Mouse (Mus musculus) heart, postnatal 36 days (tissue): ENCODE measurements around the gene Sptbn4. TPM values are rescaled to one million over a fixed set of nuclear protein-coding genes. Genes with fewer than 3 reads are reported as not detected.

Source experiments
- DNase-seq, 2 experiments: peaks; one replicate each; pipeline ENCODE4 v3.0.0; 2021 to 2022
- intact Hi-C: fragments of 180-260 bp; cut with DNase I; formaldehyde crosslinking; loops from one replicate; pipeline ENCODE4 v1.15.1; 2025
- total RNA-seq, 2 experiments: library from RNA; stranded (reverse); gene quantifications; 2 replicates each; pipeline ENCODE4 v1.2.3; 2021

Sptbn4 gene
- total RNA-seq, 2 experiments from 2014 or later = 0.22 to 0.41 TPM

DNA sequence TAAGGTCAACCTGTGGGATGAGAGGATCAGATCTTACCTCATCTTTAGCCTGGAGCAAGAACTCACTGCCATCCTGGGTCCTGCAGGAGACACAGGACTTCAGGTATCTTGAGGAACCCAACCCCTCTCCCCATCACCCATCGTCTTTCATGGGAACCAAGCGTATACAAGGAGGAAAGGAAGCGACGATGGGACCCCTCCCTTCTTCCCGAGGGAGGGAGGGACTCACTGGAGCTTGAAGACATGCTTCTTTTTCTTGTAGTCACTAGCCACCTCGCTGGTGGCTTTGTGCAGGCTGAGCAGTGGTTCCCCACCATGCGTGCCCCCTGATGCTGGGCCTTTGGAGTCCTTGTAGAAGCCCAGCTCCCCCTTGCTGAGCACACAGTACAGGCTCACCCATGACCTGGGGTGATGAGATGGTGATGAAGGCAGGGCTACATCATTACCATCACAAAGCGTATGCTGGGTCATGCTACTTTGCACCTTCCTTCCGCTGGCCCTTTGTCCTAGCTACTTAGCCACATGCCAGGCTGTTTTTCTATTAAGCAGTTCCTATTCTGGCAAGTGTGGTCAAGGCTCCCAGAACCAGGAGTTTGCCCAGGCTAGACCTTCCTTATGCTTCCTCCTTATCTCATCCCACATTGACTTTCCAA lies 87.7 kb downstream of the Sptbn4 start:
- DNase-seq = no peak
- intact Hi-C loops = loop anchor here (5.0 kb wide), 2 partner anchors 112 to 312 kb away; partner anchors contain the start of genes Map3k10 and Sertad3

DNA sequence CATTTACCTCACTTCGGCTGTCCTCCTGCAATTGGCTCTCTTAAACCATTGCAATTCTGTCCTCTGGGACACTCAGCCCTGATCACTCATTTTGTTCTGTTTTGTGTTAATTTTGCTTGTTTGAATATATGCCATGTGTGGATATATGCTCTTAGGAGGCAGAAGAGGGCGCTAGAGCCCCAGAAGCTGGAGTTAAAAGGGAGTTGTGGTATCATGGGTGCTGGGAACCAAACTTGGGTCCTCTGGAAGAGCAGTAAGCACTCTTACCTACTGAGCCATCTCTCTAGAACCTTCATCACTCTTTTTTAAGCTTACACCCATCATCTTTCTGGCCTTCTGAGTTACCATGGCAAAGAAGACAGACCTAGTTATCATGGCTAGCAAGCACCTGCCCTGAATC lies 88.3 kb downstream of the Sptbn4 start:
- DNase-seq = no peak
- intact Hi-C loops = loop anchor here (5.0 kb wide), 2 partner anchors 113 to 313 kb away; partner anchors contain the start of genes Map3k10 and Sertad3

GRCm38 (mm10) chr7:27357595-27357978 lies 89.9 kb downstream of the Sptbn4 start:
- intact Hi-C loops = loop anchor here (5.0 kb wide), 2 partner anchors 115 to 315 kb away; partner anchors contain the start of genes Map3k10 and Sertad3
- DNase-seq = no peak

DNA sequence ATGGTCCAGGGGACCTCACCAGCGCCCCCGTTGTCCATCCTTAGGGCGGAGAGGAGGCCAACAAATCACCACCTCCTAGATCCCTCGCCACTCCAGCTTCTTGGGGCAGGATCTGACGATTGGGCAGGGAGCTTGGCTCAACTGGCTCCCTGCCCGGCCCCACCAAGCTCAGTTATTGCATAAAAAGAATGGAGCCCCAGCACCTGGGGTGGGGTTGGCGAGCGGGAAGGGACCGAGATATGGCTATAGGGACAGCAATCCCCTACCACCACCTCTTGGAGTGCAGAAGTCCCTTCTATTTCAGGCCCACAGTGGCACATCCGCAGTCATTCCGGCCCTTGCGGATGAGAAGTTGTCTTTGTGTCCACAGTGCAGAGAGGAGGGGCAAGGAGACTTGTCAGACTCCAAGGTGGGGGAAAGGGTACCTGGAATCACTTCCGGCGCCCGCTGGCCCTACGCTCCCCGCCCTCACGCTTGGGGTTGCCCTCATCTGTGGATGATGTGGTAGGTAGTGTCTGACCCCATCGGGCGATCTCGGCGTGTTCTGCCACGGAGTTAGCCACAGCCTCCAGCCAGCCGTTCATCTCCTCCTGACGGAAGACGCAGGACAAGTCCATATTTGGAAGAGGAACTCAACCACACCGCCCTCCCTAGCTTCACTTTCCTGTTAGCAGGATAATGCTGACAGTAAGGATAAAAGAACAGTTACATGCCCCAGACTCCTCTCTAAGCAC lies 90.5 kb downstream of the Sptbn4 start, which contains the start of gene Gm20479:
TSS of gene Gm20479 (minus strand) at position 559 of the 734 bp plus-strand sequence.
- DNase-seq = peak in 1 of 2 experiments; percentile 42
- intact Hi-C loops = loop anchor here (5.0 kb wide), 2 partner anchors 115 to 315 kb away; partner anchors contain the start of genes Map3k10 and Sertad3

DNA sequence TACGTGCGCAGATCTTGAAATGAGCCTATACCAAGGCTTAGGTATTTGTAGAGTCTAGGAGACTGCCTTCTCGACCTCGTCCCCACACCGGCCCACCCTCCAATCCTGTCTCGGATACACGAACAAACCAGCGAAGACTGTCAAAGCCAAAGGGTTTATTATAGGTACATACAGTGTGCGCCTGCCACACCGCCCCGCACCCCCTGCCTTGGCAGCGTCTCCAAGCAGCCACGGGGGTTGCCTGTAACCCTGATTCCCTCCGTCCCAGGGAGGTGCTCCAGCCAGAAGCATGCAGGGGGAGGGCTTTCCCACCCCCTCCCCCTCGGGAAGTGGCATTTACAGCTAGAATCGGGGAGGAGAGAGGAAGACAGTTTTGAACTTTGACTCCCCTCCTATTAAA lies 91.2 kb downstream of the Sptbn4 start:
- DNase-seq = peak in 1 of 2 experiments; percentile 46
- intact Hi-C loops = loop anchor here (5.0 kb wide), 2 partner anchors 116 to 316 kb away; partner anchors contain the start of genes Map3k10 and Sertad3

DNA sequence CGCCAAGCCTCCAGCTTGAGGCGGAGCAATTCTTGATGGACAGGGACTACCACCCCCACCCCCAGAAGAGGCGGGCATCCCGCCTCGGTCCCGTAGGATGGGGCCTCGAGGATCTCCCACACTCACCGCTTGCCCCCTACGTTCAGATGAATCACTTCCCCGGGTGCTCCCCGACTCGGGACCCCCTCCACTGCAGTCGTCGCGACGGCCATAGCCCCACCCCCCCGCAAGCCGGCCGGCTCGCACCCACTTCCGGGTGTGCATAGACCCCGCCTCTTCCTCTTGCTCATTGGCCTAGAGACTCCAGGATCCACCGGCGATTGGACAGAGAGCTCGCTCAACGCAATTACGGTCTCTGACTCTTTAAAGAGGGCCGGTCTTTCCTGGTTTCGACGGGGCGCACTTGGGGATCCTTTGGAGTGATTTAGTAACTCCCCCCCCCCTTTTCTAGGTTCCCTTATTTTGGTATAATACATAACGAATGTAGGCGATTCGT lies 91.7 kb downstream of the Sptbn4 start, which contains the start of gene Shkbp1:
TSS of gene Shkbp1 (minus strand) at position 275 of the 496 bp plus-strand sequence.
- intact Hi-C loops = loop anchor here (2.0 to 5.0 kb wide), 3 partner anchors 17 to 317 kb away; partner anchors contain the start of genes Map3k10 and Sertad3
- DNase-seq = peak; percentile 84 to 87

DNA sequence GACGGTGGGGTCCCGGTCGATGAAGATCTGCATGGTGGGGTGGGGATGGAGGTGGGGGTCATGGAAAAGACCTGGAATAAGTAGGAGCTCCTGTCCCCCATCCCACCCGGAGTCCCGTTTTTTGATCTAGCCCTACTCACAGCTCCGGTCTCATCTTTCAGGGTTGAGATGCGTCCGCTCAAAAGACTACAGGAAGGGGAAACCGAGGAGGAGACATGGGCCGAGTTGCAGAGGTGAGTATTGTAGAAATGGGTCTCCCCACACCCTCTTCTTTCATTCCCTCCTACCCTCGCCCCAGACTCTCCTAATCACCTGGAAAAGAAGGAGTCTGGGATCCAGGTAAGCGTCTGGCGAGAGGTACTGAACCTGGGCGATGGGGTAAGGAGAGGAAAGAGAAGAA lies 92.2 kb downstream of the Sptbn4 start:
- intact Hi-C loops = loop anchor here (2.0 to 5.0 kb wide), 3 partner anchors 16 to 317 kb away; partner anchors contain the start of genes Map3k10 and Sertad3
- no peak for DNase-seq

DNA sequence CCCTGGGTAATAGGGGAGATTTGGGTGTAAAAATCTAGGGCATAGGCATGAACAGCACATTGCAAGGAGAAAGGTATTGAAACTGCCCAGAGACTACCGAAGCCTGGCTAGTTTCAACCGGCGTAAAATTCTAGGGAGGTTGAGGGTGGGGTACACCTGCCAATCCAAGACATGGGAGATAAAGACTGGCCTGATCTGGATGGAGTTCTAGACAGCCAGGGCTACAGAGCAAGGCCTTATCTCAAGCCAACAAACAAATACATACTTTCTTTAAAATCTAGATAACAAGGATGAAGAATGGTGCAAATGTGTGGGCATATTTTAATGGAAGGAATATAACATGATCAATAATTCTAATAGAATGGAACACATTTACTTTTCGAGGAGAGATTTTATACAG lies 92.7 kb downstream of the Sptbn4 start:
- intact Hi-C loops = loop anchor here (2.0 to 5.0 kb wide), 3 partner anchors 16 to 318 kb away; partner anchors contain the start of genes Map3k10 and Sertad3

GRCm38 (mm10) chr7:27354144-27354543 lies 93.3 kb downstream of the Sptbn4 start:
- intact Hi-C loops = loop anchor here (2.0 kb wide), 1 partner anchor 15 kb away; no protein-coding TSS in a partner anchor
- DNase-seq = no peak

More for the DNA sequence above, 92.7 kb downstream of the Sptbn4 start:
- DNase-seq = no peak

- intact Hi-C loops = no loop called here
Measured at GRCm38 (mm10) chr7:27345444-27345843, 102.0 kb downstream of the Sptbn4 start.

GRCm38 (mm10) chr7:27342595-27342994 lies 104.9 kb downstream of the Sptbn4 start:
- intact Hi-C loops = no loop called here
- DNase-seq = no peak

More at GRCm38 (mm10) chr7:27345444-27345843, 102.0 kb downstream of the Sptbn4 start:
- no peak for DNase-seq

DNA sequence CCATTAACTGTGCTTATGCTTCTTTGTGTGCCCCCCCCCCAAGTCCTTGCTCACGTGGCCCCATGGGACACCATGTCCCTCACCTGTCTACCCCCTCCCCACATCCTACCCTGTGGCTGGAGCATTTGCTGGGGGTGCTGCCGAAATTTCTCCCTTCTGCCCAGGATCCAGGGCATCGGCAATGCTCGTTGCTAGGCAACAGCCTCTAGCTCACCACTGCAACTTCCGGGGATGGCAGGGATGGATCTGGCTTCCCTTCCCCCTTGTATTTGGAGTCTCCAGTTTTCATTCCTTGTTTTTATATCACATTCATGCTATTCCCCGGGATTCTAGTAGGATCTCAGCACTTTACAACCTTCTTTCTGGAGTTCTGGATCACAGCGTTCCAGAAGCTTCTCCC lies 108.0 kb downstream of the Sptbn4 start:
- DNase-seq = no peak
- intact Hi-C loops = loop anchor here (2.0 to 10.0 kb wide), 5 partner anchors 15 to 1035 kb away; partner anchors contain the start of genes Akt2, Plekhg2 and Zfp607b

DNA sequence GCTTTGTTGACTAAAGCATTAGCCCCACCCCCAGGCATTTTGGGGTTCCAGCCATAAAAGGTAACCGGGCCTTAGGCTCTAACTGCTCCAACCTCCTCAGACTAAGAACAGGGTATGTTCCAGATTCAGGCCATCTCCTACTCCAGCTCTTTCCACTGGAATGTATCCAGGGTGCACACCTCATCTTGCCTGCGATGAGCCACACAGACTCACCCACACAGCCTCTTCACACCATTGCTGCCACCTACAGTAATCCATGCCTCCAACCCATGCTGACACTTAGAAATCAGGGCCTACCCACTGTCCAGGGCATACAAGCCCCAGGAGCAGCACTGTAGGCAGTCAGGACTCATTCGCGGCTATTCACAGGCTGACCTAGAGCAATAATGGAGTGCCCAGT lies 108.4 kb downstream of the Sptbn4 start:
- DNase-seq = no peak
- intact Hi-C loops = loop anchor here (2.0 to 10.0 kb wide), 5 partner anchors 16 to 1036 kb away; partner anchors contain the start of genes Akt2, Plekhg2 and Zfp607b

DNA sequence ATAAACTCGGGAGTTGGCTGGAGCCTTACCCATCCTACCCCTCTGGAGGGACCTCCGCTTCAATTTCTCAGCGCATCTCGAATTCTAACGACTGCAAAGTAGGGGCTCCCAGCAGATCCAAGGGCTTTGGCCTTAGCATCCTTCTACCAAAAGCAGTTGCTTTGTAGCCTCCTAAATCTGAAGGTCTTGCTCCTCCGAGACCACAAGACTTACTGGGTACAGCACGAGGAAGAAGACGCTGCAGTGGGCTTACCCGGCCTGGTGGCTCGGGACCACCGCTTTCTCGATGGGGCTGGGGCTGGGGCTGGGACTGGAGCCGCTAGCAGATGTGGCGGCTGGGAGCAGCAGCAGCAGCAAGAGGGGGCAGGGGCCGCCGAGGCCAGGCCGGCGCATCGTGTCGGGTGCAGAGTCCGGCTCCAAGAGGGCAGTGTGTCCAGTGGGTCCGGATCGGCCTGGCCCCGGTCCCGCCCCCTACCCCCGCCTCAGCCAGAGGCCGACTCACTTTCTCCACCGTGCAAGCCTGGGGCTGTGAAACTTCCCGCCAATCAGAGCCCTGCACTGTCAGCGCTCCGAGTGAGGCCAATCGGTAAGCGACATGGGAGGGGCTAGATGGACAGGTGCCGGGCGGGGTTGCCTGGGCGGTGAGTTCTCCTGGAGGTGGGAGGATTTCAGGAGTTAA lies 110.2 kb downstream of the Sptbn4 start, which contains the start of gene Ltbp4:
TSS of gene Ltbp4 (minus strand) at position 518 of the 679 bp plus-strand sequence.
- DNase-seq = no peak
- intact Hi-C loops = loop anchor here (2.0 to 10.0 kb wide), 5 partner anchors 109 to 1037 kb away; partner anchors contain the start of genes Akt2, Blvrb, Plekhg2 and Sptbn4

DNA sequence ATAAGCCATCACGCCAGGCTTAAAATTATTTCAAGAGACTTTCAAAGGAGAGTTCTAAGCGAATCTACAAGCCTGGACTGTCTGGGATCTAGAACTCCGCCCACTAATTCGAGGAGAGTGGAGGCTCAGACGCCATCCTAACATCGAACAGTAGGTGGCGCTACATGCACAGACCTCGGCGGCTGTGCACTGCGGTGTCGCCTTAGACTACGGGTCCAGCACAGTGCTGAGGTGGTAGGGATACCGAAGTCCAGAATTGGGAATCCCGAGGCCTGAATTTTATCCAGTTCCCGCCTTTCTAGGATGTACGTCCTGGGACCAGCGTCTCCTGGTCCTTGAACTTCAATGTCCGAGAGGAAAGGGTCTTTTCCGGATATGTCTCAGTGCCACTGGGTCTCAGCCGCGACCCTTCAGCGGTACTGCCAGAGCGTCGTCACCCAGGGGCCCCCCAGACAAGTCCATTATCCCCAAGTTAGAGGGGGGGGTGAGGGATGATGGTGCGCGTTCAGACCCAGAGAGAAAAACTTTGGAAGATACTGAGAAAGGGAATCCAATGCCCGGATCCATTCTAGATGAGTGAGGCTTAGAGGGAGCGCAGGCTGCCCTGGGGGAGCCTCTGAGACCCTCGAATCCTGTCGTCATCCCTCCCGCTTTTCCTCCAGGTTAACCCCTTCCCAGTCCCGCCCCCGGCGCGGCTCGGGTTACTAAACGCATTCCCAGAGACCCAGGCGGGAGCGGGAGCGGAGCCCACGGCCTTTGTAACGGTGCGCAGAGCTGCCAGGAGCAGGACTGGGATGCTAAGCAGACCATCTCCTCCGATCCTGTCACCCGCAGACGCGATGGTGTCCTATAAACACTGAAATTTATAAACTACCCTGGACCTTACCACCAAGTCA lies 111.3 kb downstream of the Sptbn4 start:
- intact Hi-C loops = loop anchor here (1.0 to 10.0 kb wide), 7 partner anchors 48 to 1039 kb away; partner anchors contain the start of genes Akt2, Blvrb, Plekhg2 and Sptbn4
- peak; percentile 94 to 97 for DNase-seq

GRCm38 (mm10) chr7:27335011-27335720 lies 112.3 kb downstream of the Sptbn4 start:
- intact Hi-C loops = loop anchor here (5.0 to 10.0 kb wide), 4 partner anchors 172 to 1040 kb away; partner anchors contain the start of genes Akt2, Plekhg2 and Zfp607b
- DNase-seq = no peak

GRCm38 (mm10) chr7:27334405-27334911 lies 113.0 kb downstream of the Sptbn4 start:
- intact Hi-C loops = loop anchor here (10.0 kb wide), 2 partner anchors 350 to 1040 kb away; partner anchors contain the start of genes Plekhg2 and Zfp607b

More at GRCm38 (mm10) chr7:27334405-27334911, 113.0 kb downstream of the Sptbn4 start:
- peak; percentile 71 to 83 for DNase-seq
